Mouse (Mus musculus): Measurements from ENCODE around the gene Srrm3. TPM values are rescaled to one million over a fixed set of nuclear protein-coding genes. Genes with fewer than 3 reads are reported as not detected.

Srrm3 gene
- polyA plus RNA-seq, 1 experiment from 2014 or later = 4.8 TPM

DNA sequence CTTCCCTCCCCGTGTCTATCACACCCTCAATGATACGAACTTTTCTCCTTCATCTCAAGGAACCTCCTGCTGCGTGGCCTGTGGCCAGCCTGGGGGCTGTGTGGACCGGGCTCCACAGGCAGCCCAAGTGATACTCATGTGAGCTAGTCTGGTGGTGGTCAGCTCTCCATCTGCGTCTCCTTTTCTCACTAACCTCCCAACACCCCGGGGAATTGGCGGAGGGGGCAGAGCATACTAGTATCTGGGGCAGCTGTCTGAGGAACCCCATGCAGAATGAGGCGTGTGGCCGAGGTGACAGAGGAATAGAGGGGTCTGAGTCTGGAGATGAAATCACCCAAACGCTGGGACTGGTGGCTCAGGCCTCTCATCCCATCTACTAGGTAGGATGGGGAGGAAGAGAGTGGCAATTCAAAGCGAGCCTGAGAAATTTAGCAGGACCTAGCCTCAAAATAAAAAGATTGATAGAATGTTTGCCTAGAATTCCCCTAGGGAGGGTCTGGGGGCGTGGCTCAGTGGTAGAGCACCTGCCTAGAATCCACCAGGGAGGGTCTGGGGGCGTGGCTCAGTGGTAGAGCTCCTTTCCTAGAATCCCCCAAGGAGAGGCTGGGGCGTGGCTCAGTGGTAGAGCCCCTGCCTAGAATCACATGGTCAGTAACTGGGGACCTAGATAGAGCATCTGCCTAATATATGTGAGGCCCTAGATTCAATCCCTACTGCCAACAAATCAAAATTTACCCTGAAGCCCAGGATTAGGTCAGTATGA, 63.2 kb downstream of the Srrm3 start:
- 55% methylated on average over 14 of the region's 14 CpGs for WGBS
- Histone ChIP-seq H3K27me3 (ENCODE audit: control insufficient read depth, insufficient read depth, low read length) (peaks cover 24% of the 10 kb centered on the region), H3K9me3 (ENCODE audit: control insufficient read depth, low read depth, low read length) (no peaks in the 10 kb centered on the region), H3K27ac (ENCODE audit: low read length) (no peak overlapping the region), H3K4me1 (ENCODE audit: control insufficient read depth, insufficient read depth, low read length) (0 out of 2 replicates have a peak, but pooled peaks cover 3% of the 10 kb centered on the region), H3K9ac (replicated peaks; ENCODE audit: low read depth, low read length) (no peak overlapping the region), H3K36me3 (ENCODE audit: control insufficient read depth, insufficient read depth, low read length) (no peaks in the 10 kb centered on the region), H3K4me3 (ENCODE audit: low read depth, low read length) (no peak overlapping the region), H3K4me2 (replicated peaks; ENCODE audit: low read depth, low read length) (no peak overlapping the region)
- ATAC-seq (ENCODE audit: insufficient number of reproducible peaks, insufficient read depth, low FRiP score, low read depth) = no peak

- no peaks in the 10 kb centered on the region for H3K9me3 ChIP-seq (ENCODE audit: control insufficient read depth, low read depth, low read length)
- H3K36me3 ChIP-seq (ENCODE audit: control insufficient read depth, insufficient read depth, low read length) = no peaks in the 10 kb centered on the region
- ATAC-seq (ENCODE audit: insufficient number of reproducible peaks, insufficient read depth, low FRiP score, low read depth) = no peak
- 79% methylated on average over 5 of the region's 5 CpGs for WGBS
- H3K27ac ChIP-seq (ENCODE audit: low read length) = no peak overlapping the region
- peaks cover 24% of the 10 kb centered on the region for H3K27me3 ChIP-seq (ENCODE audit: control insufficient read depth, insufficient read depth, low read length)
- no peak overlapping the region for H3K4me3 ChIP-seq (ENCODE audit: low read depth, low read length)
- H3K9ac ChIP-seq (replicated peaks; ENCODE audit: low read depth, low read length) = no peak overlapping the region
- no peak overlapping the region for H3K4me2 ChIP-seq (replicated peaks; ENCODE audit: low read depth, low read length)
- 0 out of 2 replicates have a peak, but pooled peaks cover 3% of the 10 kb centered on the region for H3K4me1 ChIP-seq (ENCODE audit: control insufficient read depth, insufficient read depth, low read length)
Measured at GRCm38 (mm10) chr5:135870505-135870904, 63.8 kb downstream of the Srrm3 start.

DNA sequence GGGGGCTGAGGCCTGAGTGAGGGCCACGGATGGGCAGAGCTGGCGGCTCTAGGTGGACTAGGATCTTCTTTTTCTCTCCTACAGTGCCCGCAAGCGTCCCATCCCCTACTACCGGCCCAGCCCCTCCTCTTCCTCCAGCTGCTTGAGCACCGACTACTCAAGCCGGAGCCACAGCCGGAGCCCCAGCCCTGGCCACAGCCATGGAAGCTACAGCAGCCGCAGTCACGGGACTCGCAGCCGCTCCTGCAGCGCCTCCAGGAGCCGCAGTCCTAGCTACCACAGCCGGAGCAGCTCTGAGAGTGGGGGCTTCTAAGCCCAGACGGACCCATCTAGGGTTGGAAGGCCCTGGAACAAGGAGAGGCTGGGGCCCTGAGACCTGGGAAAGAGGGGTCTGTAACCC, 66.3 kb downstream of the Srrm3 start:
- peak; percentile 28; the same call in 1 of the 2 replicates for ATAC-seq (ENCODE audit: insufficient number of reproducible peaks, insufficient read depth, low FRiP score, low read depth)
- Histone ChIP-seq H3K9ac (replicated peaks; ENCODE audit: low read depth, low read length) (no peak overlapping the region), H3K27ac (ENCODE audit: low read length) (no peak overlapping the region), H3K4me3 (ENCODE audit: low read depth, low read length) (no peak overlapping the region), H3K36me3 (ENCODE audit: control insufficient read depth, insufficient read depth, low read length) (no peaks in the 10 kb centered on the region), H3K9me3 (ENCODE audit: control insufficient read depth, low read depth, low read length) (no peaks in the 10 kb centered on the region), H3K4me1 (ENCODE audit: control insufficient read depth, insufficient read depth, low read length) (0 out of 2 replicates have a peak, but pooled peaks cover 3% of the 10 kb centered on the region), H3K4me2 (replicated peaks; ENCODE audit: low read depth, low read length) (no peak overlapping the region), H3K27me3 (ENCODE audit: control insufficient read depth, insufficient read depth, low read length) (peaks cover 15% of the 10 kb centered on the region)
- 18% methylated on average over 16 of the region's 16 CpGs for WGBS

DNA sequence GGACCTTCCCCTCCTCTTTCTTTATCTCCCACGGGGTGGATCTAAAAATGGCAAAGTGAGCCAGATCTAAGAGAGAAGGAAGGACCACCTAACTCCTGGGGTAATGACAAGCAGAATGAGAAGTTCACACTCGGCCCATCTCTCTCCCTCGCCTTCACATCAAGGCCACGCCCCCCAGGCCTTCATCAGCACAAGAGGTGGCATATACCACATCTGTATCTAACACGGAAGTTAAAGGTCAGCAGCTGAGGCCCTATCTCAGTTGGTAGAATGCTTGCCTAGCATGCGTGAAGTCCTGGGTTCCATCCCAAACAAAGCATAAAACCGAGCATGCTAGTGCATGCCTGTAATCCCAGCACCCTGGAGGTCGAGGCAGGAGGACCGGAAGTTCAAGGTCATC, 67.1 kb downstream of the Srrm3 start:
- peaks cover 10% of the 10 kb centered on the region for H3K27me3 ChIP-seq (ENCODE audit: control insufficient read depth, insufficient read depth, low read length)
- no peak overlapping the region for H3K4me2 ChIP-seq (replicated peaks; ENCODE audit: low read depth, low read length)
- 0 out of 2 replicates have a peak, but pooled peaks cover 3% of the 10 kb centered on the region for H3K4me1 ChIP-seq (ENCODE audit: control insufficient read depth, insufficient read depth, low read length)
- H3K27ac ChIP-seq (ENCODE audit: low read length) = no peak overlapping the region
- H3K9me3 ChIP-seq (ENCODE audit: control insufficient read depth, low read depth, low read length) = no peaks in the 10 kb centered on the region
- ATAC-seq (ENCODE audit: insufficient number of reproducible peaks, insufficient read depth, low FRiP score, low read depth) = no peak
- WGBS = 55% methylated on average over 9 of the region's 9 CpGs
- H3K4me3 ChIP-seq (ENCODE audit: low read depth, low read length) = no peak overlapping the region
- H3K36me3 ChIP-seq (ENCODE audit: control insufficient read depth, insufficient read depth, low read length) = no peaks in the 10 kb centered on the region
- H3K9ac ChIP-seq (replicated peaks; ENCODE audit: low read depth, low read length) = no peak overlapping the region

GRCm38 (mm10) chr5:135877180-135877579, 70.5 kb downstream of the Srrm3 start:
- peak overlapping the region; percentile 49 for H3K4me2 ChIP-seq (replicated peaks; ENCODE audit: low read depth, low read length)
- H3K9me3 ChIP-seq (ENCODE audit: control insufficient read depth, low read depth, low read length) = no peaks in the 10 kb centered on the region
- H3K27ac ChIP-seq (ENCODE audit: low read length) = no peak overlapping the region
- no peaks in the 10 kb centered on the region for H3K27me3 ChIP-seq (ENCODE audit: control insufficient read depth, insufficient read depth, low read length)
- H3K9ac ChIP-seq (replicated peaks; ENCODE audit: low read depth, low read length) = no peak overlapping the region
- peak overlapping the region; percentile 29; the same call in 1 of the 2 replicates for H3K4me3 ChIP-seq (ENCODE audit: low read depth, low read length)
- WGBS = 19% methylated on average over 8 of the region's 8 CpGs
- peaks cover 11% of the 10 kb centered on the region; the same call in 1 of the 2 replicates for H3K4me1 ChIP-seq (ENCODE audit: control insufficient read depth, insufficient read depth, low read length)
- no peaks in the 10 kb centered on the region for H3K36me3 ChIP-seq (ENCODE audit: control insufficient read depth, insufficient read depth, low read length)
- no peak for ATAC-seq (ENCODE audit: insufficient number of reproducible peaks, insufficient read depth, low FRiP score, low read depth)

- Histone ChIP-seq H3K27me3 (ENCODE audit: control insufficient read depth, insufficient read depth, low read length) (no peaks in the 10 kb centered on the region), H3K4me1 (ENCODE audit: control insufficient read depth, insufficient read depth, low read length) (peaks cover 11% of the 10 kb centered on the region; the same call in 1 of the 2 replicates), H3K27ac (ENCODE audit: low read length) (no peak overlapping the region), H3K9ac (replicated peaks; ENCODE audit: low read depth, low read length) (no peak overlapping the region), H3K36me3 (ENCODE audit: control insufficient read depth, insufficient read depth, low read length) (no peaks in the 10 kb centered on the region), H3K4me3 (ENCODE audit: low read depth, low read length) (peak overlapping the region; percentile 29), H3K4me2 (replicated peaks; ENCODE audit: low read depth, low read length) (peak overlapping the region; percentile 49), H3K9me3 (ENCODE audit: control insufficient read depth, low read depth, low read length) (no peaks in the 10 kb centered on the region)
- WGBS = under 1% methylated on average over 16 of the region's 16 CpGs
- no peak for ATAC-seq (ENCODE audit: insufficient number of reproducible peaks, insufficient read depth, low FRiP score, low read depth)
Measured at GRCm38 (mm10) chr5:135877831-135878231, 71.1 kb downstream of the Srrm3 start.

DNA sequence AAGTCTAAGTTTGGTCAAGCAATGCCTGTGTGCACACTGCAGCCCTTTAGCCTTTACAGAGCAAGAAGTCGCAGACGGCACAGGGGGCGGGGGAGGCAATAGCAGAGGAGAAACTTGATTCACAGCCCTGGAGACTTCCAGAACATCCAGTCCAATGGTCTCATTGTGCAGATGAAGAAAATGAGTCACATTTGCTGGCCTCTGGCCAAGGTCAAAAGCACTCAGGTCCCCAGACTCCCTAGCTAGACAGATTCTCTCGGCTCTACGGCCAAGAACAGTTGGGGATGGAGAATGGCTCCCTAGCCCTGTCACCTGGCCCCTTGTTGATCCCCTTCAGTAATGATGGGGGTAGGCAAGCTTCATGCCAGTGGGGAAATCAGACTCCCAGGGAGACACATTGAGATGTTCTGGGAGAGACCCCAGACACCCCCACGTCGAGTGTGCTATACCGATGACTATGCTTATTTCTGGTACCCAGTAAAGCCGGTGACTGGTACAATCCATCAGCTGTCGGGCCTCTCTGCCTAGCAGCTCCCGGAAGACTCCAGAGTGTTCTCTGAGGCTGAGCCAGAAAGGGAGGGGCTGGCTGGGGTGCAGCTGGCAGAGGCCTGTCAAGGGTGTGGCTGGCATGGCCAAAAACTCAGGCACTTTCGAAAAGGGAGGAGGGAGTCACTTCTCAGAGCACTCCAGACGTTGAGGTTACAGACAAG, 72.9 kb downstream of the Srrm3 start:
- H3K4me2 ChIP-seq (replicated peaks; ENCODE audit: low read depth, low read length) = no peak overlapping the region
- peaks cover 8% of the 10 kb centered on the region; the same call in 1 of the 2 replicates for H3K4me1 ChIP-seq (ENCODE audit: control insufficient read depth, insufficient read depth, low read length)
- H3K27ac ChIP-seq (ENCODE audit: low read length) = 0 out of 2 replicates have a peak overlapping the region, but pooled peaks have one; percentile 6
- no peaks in the 10 kb centered on the region for H3K9me3 ChIP-seq (ENCODE audit: control insufficient read depth, low read depth, low read length)
- no peak overlapping the region for H3K4me3 ChIP-seq (ENCODE audit: low read depth, low read length)
- ATAC-seq (ENCODE audit: insufficient number of reproducible peaks, insufficient read depth, low FRiP score, low read depth) = peak; percentile 57
- no peak overlapping the region for H3K9ac ChIP-seq (replicated peaks; ENCODE audit: low read depth, low read length)
- H3K27me3 ChIP-seq (ENCODE audit: control insufficient read depth, insufficient read depth, low read length) = no peaks in the 10 kb centered on the region
- H3K36me3 ChIP-seq (ENCODE audit: control insufficient read depth, insufficient read depth, low read length) = no peaks in the 10 kb centered on the region
- 26% methylated on average over 13 of the region's 13 CpGs for WGBS

DNA sequence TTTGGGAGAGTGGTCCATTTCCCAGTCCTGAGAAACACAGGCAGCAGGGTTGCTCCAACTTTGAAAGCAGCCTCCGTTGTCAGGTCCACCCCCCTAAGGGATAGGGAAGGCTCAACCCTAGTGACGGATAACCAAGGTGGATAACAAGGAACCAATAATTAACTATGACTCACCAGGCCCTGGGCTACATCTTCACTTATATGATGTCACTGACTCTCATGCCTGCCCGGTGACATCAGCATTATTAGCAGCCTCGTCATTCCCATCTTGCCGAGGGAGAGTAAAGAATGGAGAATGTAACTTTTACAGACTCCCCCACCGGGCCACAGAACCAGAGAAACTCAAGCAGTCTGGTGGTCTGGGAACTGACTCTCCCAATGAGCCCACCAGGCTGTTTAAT, 78.0 kb downstream of the Srrm3 start:
- WGBS = 63% methylated on average over 6 of the region's 6 CpGs
- Histone ChIP-seq H3K36me3 (ENCODE audit: control insufficient read depth, insufficient read depth, low read length) (no peaks in the 10 kb centered on the region), H3K4me1 (ENCODE audit: control insufficient read depth, insufficient read depth, low read length) (peaks cover 8% of the 10 kb centered on the region; the same call in 1 of the 2 replicates), H3K9me3 (ENCODE audit: control insufficient read depth, low read depth, low read length) (no peaks in the 10 kb centered on the region), H3K4me2 (replicated peaks; ENCODE audit: low read depth, low read length) (no peak overlapping the region), H3K27ac (ENCODE audit: low read length) (no peak overlapping the region), H3K9ac (replicated peaks; ENCODE audit: low read depth, low read length) (no peak overlapping the region), H3K4me3 (ENCODE audit: low read depth, low read length) (no peak overlapping the region), H3K27me3 (ENCODE audit: control insufficient read depth, insufficient read depth, low read length) (no peaks in the 10 kb centered on the region)
- no peak for ATAC-seq (ENCODE audit: insufficient number of reproducible peaks, insufficient read depth, low FRiP score, low read depth)
